Mouse (Mus musculus): ENCODE measurements around the gene Rnf114. TPM values are rescaled to one million over a fixed set of nuclear protein-coding genes. Genes with fewer than 3 reads are reported as not detected.

Rnf114 gene
- total and polyA plus RNA-seq, 3 experiments: 40.8 to 50.4 (median 45.6) TPM

GRCm38 (mm10) chr2:167552927-167553402 is 60.5 kb downstream of the Rnf114 start:
- Histone ChIP-seq H3K79me2 (replicated peaks; ENCODE audit: control insufficient read depth, extremely low read depth, insufficient read depth, poor library complexity, severe bottlenecking) (no peaks in the 10 kb centered on the region), H3K9ac (ENCODE audit: insufficient read depth, low read depth) (peak overlapping the region; percentile 4; the same call in 1 of the 2 replicates), H3K4me1 (ENCODE audit: control insufficient read depth in 1 of 2, insufficient read depth in 2 of 2) (peaks cover 36 to 86% of the 10 kb centered on the region in 2 experiments), H3K27ac (ENCODE audit: insufficient read depth, low read depth) (peak overlapping the region; percentile 73), H3K4me3 (replicated peaks in 1 of 3; ENCODE audit: low read depth in 2 of 3, low read length in 2 of 3, poor library complexity in 1 of 3) (peak overlapping the region in 2 of 3 experiments; percentile 7 to 42), H3K4me2 (ENCODE audit: insufficient read depth, low read depth, poor library complexity, severe bottlenecking) (peak overlapping the region; percentile 41; the same call in 1 of the 2 replicates), H3K36me3 (replicated peaks in 1 of 2; ENCODE audit: control insufficient read depth in 1 of 2, insufficient read depth in 1 of 2, low read length in 1 of 2) (peaks cover 0 to 6% of the 10 kb centered on the region in 2 experiments), H3K9me3 (replicated peaks; ENCODE audit: low read length) (peaks cover 7% of the 10 kb centered on the region), H3K27me3 (replicated peaks) (no peaks in the 10 kb centered on the region)
- dilution Hi-C loops (cut with MboI; ENCODE audit: extremely low pct_ligation_motif_present, extremely low pct_unique_long_range_greater_than_20kb, low sequenced_read_pairs): no loop called here
- in situ Hi-C loops (cut with MboI; ENCODE audit: low pct_ligation_motif_present, low pct_unique_long_range_greater_than_20kb, low sequenced_read_pairs): loop anchor here (5.0 kb wide), 1 partner anchor 34 kb away; no protein-coding TSS in a partner anchor
- DNase-seq (ENCODE audit: extremely low read depth): no peak
- TF ChIP-seq ETS1 (conservative IDR thresholded peaks at IDR 0.05; ENCODE audit: low read depth, low read length) (peak; percentile 5; the same call in 1 of the 2 replicates), BHLHE40 (IDR thresholded peaks at IDR 0.05; ENCODE audit: low read depth, low read length) (0 out of 2 replicates have a peak, but pooled peaks have one; percentile 26), CHD1 (IDR thresholded peaks at IDR 0.05; ENCODE audit: low read depth, low read length) (no peak), CTCF (conservative IDR thresholded peaks at IDR 0.05 in 1 of 2, IDR thresholded peaks at IDR 0.05 in 1 of 2; ENCODE audit: low read depth in 2 of 2, low read length in 2 of 2) (no peak), RCOR1 (conservative IDR thresholded peaks at IDR 0.05; ENCODE audit: low read depth, low read length) (0 out of 2 replicates have a peak, but pooled peaks have one; percentile 4), ZC3H11A (IDR thresholded peaks at IDR 0.05; ENCODE audit: low read depth, low read length) (no peak), CHD2 (IDR thresholded peaks at IDR 0.05; ENCODE audit: low read length) (peak; percentile 57), MAX (IDR thresholded peaks at IDR 0.05; ENCODE audit: low read length) (0 out of 2 replicates have a peak, but pooled peaks have one; percentile 17), MXI1 (IDR thresholded peaks at IDR 0.05; ENCODE audit: low read depth, low read length) (peak; percentile 27; the same call in 1 of the 2 replicates), TCF12 (IDR thresholded peaks at IDR 0.05; ENCODE audit: low read depth, low read length) (peak; percentile 54; the same call in 1 of the 2 replicates), POLR2A (IDR thresholded peaks at IDR 0.05; ENCODE audit: low read depth, low read length) (0 out of 2 replicates have a peak, but pooled peaks have one; percentile 5)

GRCm38 (mm10) chr2:167555766-167556165 is 63.3 kb downstream of the Rnf114 start:
- H3K9me3 ChIP-seq (replicated peaks; ENCODE audit: low read length): peaks cover 7% of the 10 kb centered on the region
- H3K4me2 ChIP-seq (ENCODE audit: insufficient read depth, low read depth, poor library complexity, severe bottlenecking): peak overlapping the region; percentile 43; the same call in 1 of the 2 replicates
- H3K79me2 ChIP-seq (replicated peaks; ENCODE audit: control insufficient read depth, extremely low read depth, insufficient read depth, poor library complexity, severe bottlenecking): no peaks in the 10 kb centered on the region
- in situ Hi-C loops (cut with MboI; ENCODE audit: low pct_ligation_motif_present, low pct_unique_long_range_greater_than_20kb, low sequenced_read_pairs): no loop called here
- no peaks in the 10 kb centered on the region for H3K27me3 ChIP-seq (replicated peaks)
- TF ChIP-seq HCFC1 (IDR thresholded peaks at IDR 0.05; ENCODE audit: low read depth, low read length): no peak; the same call in 1 of the 2 replicates
- TF ChIP-seq SMC3 (IDR thresholded peaks at IDR 0.05; ENCODE audit: low read depth, low read length): no peak
- peak; percentile 70 for TF ChIP-seq BHLHE40 (IDR thresholded peaks at IDR 0.05; ENCODE audit: low read depth, low read length)
- no peak for TF ChIP-seq KAT2A (IDR thresholded peaks at IDR 0.05; ENCODE audit: insufficient replicate concordance, low read length)
- TF ChIP-seq CHD1 (IDR thresholded peaks at IDR 0.05; ENCODE audit: low read depth, low read length): no peak
- TF ChIP-seq ETS1 (conservative IDR thresholded peaks at IDR 0.05; ENCODE audit: low read depth, low read length): peak; percentile 81
- TF ChIP-seq EP300 (IDR thresholded peaks at IDR 0.05; ENCODE audit: low read length): peak; percentile 46; the same call in 1 of the 2 replicates
- 0 out of 2 replicates have a peak, but pooled peaks have one; percentile 14 for TF ChIP-seq MAZ (IDR thresholded peaks at IDR 0.05; ENCODE audit: low read depth, low read length)
- TF ChIP-seq MAX (IDR thresholded peaks at IDR 0.05; ENCODE audit: low read length): peak; percentile 5; the same call in 1 of the 2 replicates
- no peak for TF ChIP-seq JUN (IDR thresholded peaks at IDR 0.05; ENCODE audit: insufficient read depth, low read depth, low read length)
- peak; percentile 65 for TF ChIP-seq ELF1 (IDR thresholded peaks at IDR 0.05; ENCODE audit: low read depth, low read length)
- TF ChIP-seq UBTF (IDR thresholded peaks at IDR 0.05; ENCODE audit: low read depth, low read length): no peak
- TF ChIP-seq CTCF (conservative IDR thresholded peaks at IDR 0.05 in 1 of 2, IDR thresholded peaks at IDR 0.05 in 1 of 2; ENCODE audit: low read depth in 2 of 2, low read length in 2 of 2): no peak
- peak; percentile 64; the same call in 1 of the 2 replicates for TF ChIP-seq IRF4 (IDR thresholded peaks at IDR 0.05; ENCODE audit: low read depth, low read length)
- TF ChIP-seq TCF12 (IDR thresholded peaks at IDR 0.05; ENCODE audit: low read depth, low read length): peak; percentile 88
- TF ChIP-seq SIN3A (IDR thresholded peaks at IDR 0.05; ENCODE audit: low read length): no peak
- peak; percentile 85 for TF ChIP-seq MEF2A (IDR thresholded peaks at IDR 0.05; ENCODE audit: borderline replicate concordance, low read depth, low read length)
- TF ChIP-seq MYC (IDR thresholded peaks at IDR 0.05; ENCODE audit: low read depth, low read length): 0 out of 2 replicates have a peak, but pooled peaks have one; percentile 54
- no peak for TF ChIP-seq E2F4 (IDR thresholded peaks at IDR 0.05; ENCODE audit: insufficient replicate concordance, low read depth, low read length)
- peak overlapping the region; percentile 61; the same call in 1 of the 2 replicates for H3K27ac ChIP-seq (ENCODE audit: insufficient read depth, low read depth)
- peak overlapping the region in 1 of 3 experiments; percentile 2 for H3K4me3 ChIP-seq (replicated peaks in 1 of 3; ENCODE audit: low read depth in 2 of 3, low read length in 2 of 3, poor library complexity in 1 of 3)
- peak; percentile 85 for DNase-seq (ENCODE audit: extremely low read depth)
- H3K36me3 ChIP-seq (replicated peaks in 1 of 2; ENCODE audit: control insufficient read depth in 1 of 2, insufficient read depth in 1 of 2, low read length in 1 of 2): peaks cover 0 to 29% of the 10 kb centered on the region in 2 experiments
- dilution Hi-C loops (cut with MboI; ENCODE audit: extremely low pct_ligation_motif_present, extremely low pct_unique_long_range_greater_than_20kb, low sequenced_read_pairs): no loop called here
- H3K4me1 ChIP-seq (ENCODE audit: control insufficient read depth in 1 of 2, insufficient read depth in 2 of 2): peaks cover 30 to 68% of the 10 kb centered on the region in 2 experiments
- no peak overlapping the region for H3K9ac ChIP-seq (ENCODE audit: insufficient read depth, low read depth)
